14 mouse cellular contexts compared by ENCODE assay signal in the genomic region with DNA sequence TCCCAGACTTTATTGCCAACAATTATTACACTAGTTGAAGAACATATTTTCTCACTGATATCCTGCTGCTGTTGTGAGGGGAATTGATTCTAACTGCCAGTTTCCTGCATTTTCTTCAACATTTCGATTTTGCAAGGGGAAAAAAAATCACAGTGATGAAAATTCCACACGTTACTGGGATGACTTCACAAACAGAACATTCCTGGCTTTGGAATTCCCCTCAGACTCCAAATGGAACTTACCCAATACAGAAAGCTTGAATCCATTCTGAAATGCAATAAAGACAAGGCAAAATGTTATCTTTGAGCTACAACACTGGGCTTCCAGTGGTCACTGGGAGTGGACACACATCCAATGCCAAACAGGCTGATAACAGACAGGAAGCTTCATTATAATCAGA.
DNase-seq lines count a peak whose midpoint lies in the region; TF ChIP-seq lines count a peak whose summit lies in the region.
"Had no signal": no experiment of that assay in that cellular context is flagged by ENCODE, and none has a peak within 500 bp of the region (broad histone marks: within the 10 kb centered on the region; RNA-seq: fewer than 3 reads in every experiment).

No protein-coding gene starts in this region.

- DNase-seq in kidney, adult 2 months: peak; percentile 37
- no peak for DNase-seq in kidney, postnatal 4 days
- peak; percentile 85 for DNase-seq in Muller cell, postnatal 12 days (ENCODE audit: inconsistent ontology term)
- peak; percentile 66 to 72 for DNase-seq in heart, postnatal 10 days
- no peak for DNase-seq in thymus, adult 18-20 months
- no peak for DNase-seq in cerebellum, adult 8-10 months
- DNase-seq: adrenal gland, postnatal 14 days; cerebellum, adult 18-20 months; layer of hippocampus, adult 9-11 months; liver, postnatal 0 days had no signal

- H3K4me1 ChIP-seq in kidney, adult 2 months (ENCODE audit: control insufficient read depth, insufficient read depth, low read length): no peaks in the 10 kb centered on the region
- peaks cover 3% of the 10 kb centered on the region for H3K4me1 ChIP-seq in brown adipose tissue, adult 24 weeks (ENCODE audit: control insufficient read depth, insufficient read depth, insufficient read length, low read length)
- H3K4me1 ChIP-seq: intestine, embryonic 15.5 days; midbrain, embryonic 13.5 days had no signal

- peak overlapping the region; percentile 31; the same call in 1 of the 2 replicates for H3K27ac ChIP-seq in kidney, adult 2 months (ENCODE audit: insufficient read depth, low read depth, low read length)
- H3K27ac ChIP-seq in brown adipose tissue, adult 24 weeks (replicated peaks; ENCODE audit: low read depth, low read length): peak overlapping the region; percentile 23
- H3K27ac ChIP-seq: forebrain, embryonic 15.5 days; intestine, embryonic 15.5 days; midbrain, embryonic 13.5 days had no signal

- intact Hi-C loops in heart, postnatal 10 days (cut with DNase I): no loop called here

- no peak for TF ChIP-seq POLR2A in kidney, adult 2 months (IDR thresholded peaks at IDR 0.05; ENCODE audit: low read depth, low read length)

- WGBS in kidney, adult 2 months: 36% methylated on average over 2 of the region's 2 CpGs

- H3K36me3 ChIP-seq in kidney, adult 2 months (ENCODE audit: control insufficient read depth, insufficient read depth, low read length): no peaks in the 10 kb centered on the region
- H3K36me3 ChIP-seq: forebrain, embryonic 15.5 days; intestine, embryonic 15.5 days; midbrain, embryonic 13.5 days had no signal

- TF ChIP-seq CTCF in kidney, adult 2 months (conservative IDR thresholded peaks at IDR 0.05; ENCODE audit: insufficient read depth, insufficient read length, low read depth, low read length): no peak

- no peaks in the 10 kb centered on the region for H3K27me3 ChIP-seq in kidney, adult 2 months (replicated peaks; ENCODE audit: control insufficient read depth, insufficient read depth, low read length)
- H3K27me3 ChIP-seq: forebrain, embryonic 15.5 days; intestine, embryonic 15.5 days; midbrain, embryonic 13.5 days had no signal

- no peak overlapping the region for H3K4me3 ChIP-seq in kidney, adult 2 months (ENCODE audit: insufficient read depth, low read depth, low read length)
- no peak overlapping the region for H3K4me3 ChIP-seq in brown adipose tissue, adult 24 weeks (ENCODE audit: insufficient read depth, low read depth, low read length)
- H3K4me3 ChIP-seq: forebrain, embryonic 15.5 days; intestine, embryonic 15.5 days; midbrain, embryonic 13.5 days had no signal

Comparison
In these comparisons a context has a peak if more than half of its experiments do, and no peak if none do; other contexts are left out.
1. DNase-seq: peak in kidney, adult 2 months (single experiment), Muller cell, postnatal 12 days (single experiment) and heart, postnatal 10 days (2 of 2); none in kidney, postnatal 4 days (0 of 2), thymus, adult 18-20 months (0 of 2) and cerebellum, adult 8-10 months (single experiment).